ENCODE assay signal across 8 mouse cellular contexts in genomic region chrX:142226542-142226941, GRCm38 (mm10). TPM values are rescaled to one million over a fixed set of nuclear protein-coding genes. Genes with fewer than 3 reads are reported as not detected.
A peak's percentile ranks its signal among the peaks of the same experiment; 100 is the strongest.
DNase-seq lines count a peak whose midpoint lies in the region; ATAC-seq and TF ChIP-seq lines count a peak whose summit lies in the region.

TSS of gene Nxt2 (plus strand) at chrX:142226770.

- H3K4me2 ChIP-seq in lung, embryonic 14.5 days, result peak within 1 kb of the TSS; percentile 56
- peak within 1 kb of the TSS; percentile 19; the same call in 1 of the 2 replicates for H3K4me2 ChIP-seq in embryonic facial prominence, embryonic 11.5 days (ENCODE audit: low read depth, low read length)
- peak within 1 kb of the TSS; percentile 57 for H3K4me2 ChIP-seq in intestine, postnatal 0 days (replicated peaks; ENCODE audit: low read depth)
- peak within 1 kb of the TSS; percentile 45 for H3K4me2 ChIP-seq in midbrain, embryonic 12.5 days (replicated peaks)

- no peaks in the 10 kb centered on the region for H3K36me3 ChIP-seq in lung, embryonic 14.5 days (ENCODE audit: insufficient read depth)
- no peaks in the 10 kb centered on the region for H3K36me3 ChIP-seq in embryonic facial prominence, embryonic 11.5 days (replicated peaks; ENCODE audit: control insufficient read depth, insufficient read depth, low read depth, low read length)
- no peaks in the 10 kb centered on the region for H3K36me3 ChIP-seq in intestine, postnatal 0 days (ENCODE audit: control insufficient read depth, insufficient read depth)
- H3K36me3 ChIP-seq in midbrain, embryonic 12.5 days, result no peaks in the 10 kb centered on the region

- H3K27me3 ChIP-seq in lung, embryonic 14.5 days (ENCODE audit: insufficient read depth, low read length), result no peaks in the 10 kb centered on the region
- no peaks in the 10 kb centered on the region for H3K27me3 ChIP-seq in embryonic facial prominence, embryonic 11.5 days (ENCODE audit: control insufficient read depth, insufficient read depth, low read length)
- H3K27me3 ChIP-seq in intestine, postnatal 0 days (replicated peaks; ENCODE audit: control insufficient read depth, insufficient read depth, low read length), result no peaks in the 10 kb centered on the region
- no peaks in the 10 kb centered on the region for H3K27me3 ChIP-seq in midbrain, embryonic 12.5 days

- no peak for ATAC-seq in lung, embryonic 14.5 days (ENCODE audit: insufficient read depth)
- ATAC-seq in embryonic facial prominence, embryonic 11.5 days (replicated peaks; ENCODE audit: insufficient number of reproducible peaks, low FRiP score, low TSS enrichment, low read depth), result no peak
- no peak for ATAC-seq in intestine, postnatal 0 days
- no peak for ATAC-seq in midbrain, embryonic 12.5 days (ENCODE audit: low FRiP score, low read depth)
- ATAC-seq in inflammation-experienced regulatory T-cells, adult 6 months, result no peak

- no peaks in the 10 kb centered on the region for H3K9me3 ChIP-seq in lung, embryonic 14.5 days (ENCODE audit: low read depth, low read length)
- no peaks in the 10 kb centered on the region for H3K9me3 ChIP-seq in embryonic facial prominence, embryonic 11.5 days (replicated peaks; ENCODE audit: control insufficient read depth, low read length)
- H3K9me3 ChIP-seq in intestine, postnatal 0 days (ENCODE audit: control insufficient read depth), result no peaks in the 10 kb centered on the region
- H3K9me3 ChIP-seq in midbrain, embryonic 12.5 days, result no peaks in the 10 kb centered on the region

- no peak for TF ChIP-seq CTCF in lung, embryonic 14.5 days (IDR thresholded peaks at IDR 0.05; ENCODE audit: low read depth)
- no peak for TF ChIP-seq CTCF in intestine, postnatal 0 days (IDR thresholded peaks at IDR 0.05; ENCODE audit: low read depth)

- DNase-seq in lung, embryonic 14.5 days, result no peak
- no peak for DNase-seq in lung, adult 18-20 months
- no peak for DNase-seq in embryonic facial prominence, embryonic 11.5 days (ENCODE audit: low spot score)
- DNase-seq in frontal cortex, postnatal 14 days (ENCODE audit: low spot score in 2 of 2), result no peak
- DNase-seq in adipocyte (ENCODE audit: low spot score), result no peak

- no peak within 1 kb of the TSS for H3K9ac ChIP-seq in lung, embryonic 14.5 days
- H3K9ac ChIP-seq in embryonic facial prominence, embryonic 11.5 days (replicated peaks; ENCODE audit: low read length), result no peak within 1 kb of the TSS
- no peak within 1 kb of the TSS for H3K9ac ChIP-seq in intestine, postnatal 0 days (ENCODE audit: low read depth, low read length)
- no peak within 1 kb of the TSS for H3K9ac ChIP-seq in midbrain, embryonic 12.5 days (replicated peaks)

- no peaks in the 10 kb centered on the region for H3K4me1 ChIP-seq in lung, embryonic 14.5 days (ENCODE audit: insufficient read depth)
- no peaks in the 10 kb centered on the region for H3K4me1 ChIP-seq in embryonic facial prominence, embryonic 11.5 days (ENCODE audit: control insufficient read depth, insufficient read depth, low read length)
- no peaks in the 10 kb centered on the region for H3K4me1 ChIP-seq in intestine, postnatal 0 days (replicated peaks; ENCODE audit: control insufficient read depth, insufficient read depth, low read length)
- H3K4me1 ChIP-seq in midbrain, embryonic 12.5 days, result no peaks in the 10 kb centered on the region

- H3K27ac ChIP-seq in lung, embryonic 14.5 days (ENCODE audit: low read depth), result no peak within 1 kb of the TSS
- H3K27ac ChIP-seq in embryonic facial prominence, embryonic 11.5 days (replicated peaks; ENCODE audit: low read depth, low read length), result no peak within 1 kb of the TSS
- H3K27ac ChIP-seq in intestine, postnatal 0 days (ENCODE audit: low read depth, low read length), result no peak within 1 kb of the TSS
- no peak within 1 kb of the TSS for H3K27ac ChIP-seq in midbrain, embryonic 12.5 days (replicated peaks)

- H3K4me3 ChIP-seq in lung, embryonic 14.5 days (ENCODE audit: low read depth, low read length), result peak within 1 kb of the TSS; percentile 45
- H3K4me3 ChIP-seq in embryonic facial prominence, embryonic 11.5 days (ENCODE audit: low read depth, low read length), result peak within 1 kb of the TSS; percentile 44
- H3K4me3 ChIP-seq in intestine, postnatal 0 days (ENCODE audit: low read depth, low read length), result peak within 1 kb of the TSS; percentile 51
- H3K4me3 ChIP-seq in midbrain, embryonic 12.5 days, result peak within 1 kb of the TSS; percentile 50

- 89% methylated on average over 14 of the region's 14 CpGs for WGBS in lung, embryonic 14.5 days
- WGBS in embryonic facial prominence, embryonic 11.5 days, result 88% methylated on average over 14 of the region's 14 CpGs
- WGBS in intestine, postnatal 0 days, result 80% methylated on average over 14 of the region's 14 CpGs
- WGBS in midbrain, embryonic 12.5 days, result 95% methylated on average over 14 of the region's 14 CpGs

RNA-seq across cellular contexts. Expression of gene Nxt2, which starts in this region (rescaled TPM):
- 21.6 and 22.1 TPM in 2 replicates for polyA plus RNA-seq in lung, embryonic 14.5 days (2014; fragmentation: Nextera tagmentation; extraction: Ambion mirVana)
- polyA plus RNA-seq in embryonic facial prominence, embryonic 11.5 days (2014; fragmentation: Nextera tagmentation; extraction: Ambion mirVana), result 13.3 and 13.9 TPM in 2 replicates
- polyA plus RNA-seq in intestine, postnatal 0 days (2015; fragmentation: Nextera tagmentation; extraction: Ambion mirVana), result 12.1 and 12.7 TPM in 2 replicates
- polyA plus RNA-seq in midbrain, embryonic 12.5 days (2016; fragmentation: Nextera tagmentation; extraction: Ambion mirVana), result 12.0 and 12.3 TPM in 2 replicates
- polyA plus RNA-seq in inflammation-experienced regulatory T-cells, adult 6 months (2017; shearing (Covaris generic)), result 10 to 100 TPM in 1 of 3 experiments, 1 to 10 TPM in 2; 6.5 to 11.0 (median 6.5) TPM
